Mouse (Mus musculus) cerebellum, adult 9-11 months (tissue): ENCODE measurements around the gene Cdh12.
"Not testable (repeated sequence)": the region's sequence is repeated elsewhere in the genome, so short reads cannot be mapped to it uniquely, and the experiment has no call there.

ENCODE experiments used
- DNase-seq: peaks from one replicate; pipeline ENCODE4 v3.0.0; 2022

Gene Cdh12

DNA sequence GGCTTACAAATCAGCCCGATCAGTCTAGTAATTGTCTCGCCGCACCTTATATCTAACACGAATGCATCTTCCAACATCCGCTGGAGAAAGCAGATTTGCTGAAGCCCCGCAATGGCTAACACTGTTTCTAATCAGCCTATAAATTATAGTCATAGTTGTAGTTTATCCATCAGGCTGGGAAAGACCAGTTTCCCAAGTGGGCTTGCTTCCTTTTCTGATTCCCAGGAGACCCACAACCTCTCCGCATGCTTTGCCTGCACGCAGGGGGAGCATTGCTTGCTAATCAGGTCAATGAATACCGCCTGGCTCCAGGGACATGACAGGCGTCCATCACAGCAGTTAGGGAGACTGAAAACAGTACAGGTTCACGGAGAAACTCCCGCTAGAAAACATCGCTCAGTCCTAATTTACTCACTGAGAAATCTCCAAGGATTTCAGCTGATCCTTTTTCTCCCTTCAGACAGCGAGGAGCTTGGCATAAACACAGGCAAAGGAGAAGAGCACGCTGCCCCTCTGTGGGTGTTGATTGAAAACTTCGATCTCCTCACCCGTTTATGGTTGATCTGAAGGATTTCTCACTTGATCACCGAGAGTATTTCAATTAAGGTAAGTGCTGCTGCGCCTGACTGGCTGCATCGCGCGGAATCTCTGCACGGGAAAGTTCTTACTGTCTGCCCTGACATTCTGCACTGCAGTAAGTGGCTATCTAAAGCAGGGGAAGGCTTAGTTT lies 662.0 kb downstream of the Cdh12 start:
- no peak for DNase-seq

DNA sequence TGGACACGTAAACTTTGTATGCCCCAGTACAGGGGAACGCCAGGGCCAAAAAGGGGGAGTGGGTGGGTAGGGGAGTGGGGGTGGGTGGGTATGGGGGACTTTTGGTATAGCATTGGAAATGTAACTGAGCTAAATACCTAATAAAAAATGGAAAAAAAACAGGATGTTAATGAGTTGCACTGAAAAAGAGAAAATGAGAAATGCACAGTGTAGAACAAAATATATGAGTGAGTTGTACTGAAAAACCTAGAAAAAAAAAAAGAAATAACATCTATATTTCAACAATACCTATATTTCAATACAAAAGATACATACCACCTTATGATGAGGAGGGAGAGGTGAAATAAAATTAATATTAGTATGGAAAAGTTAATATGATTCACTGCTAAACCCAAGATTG lies 665.7 kb downstream of the Cdh12 start:
- DNase-seq = not testable (repeated sequence)

DNA sequence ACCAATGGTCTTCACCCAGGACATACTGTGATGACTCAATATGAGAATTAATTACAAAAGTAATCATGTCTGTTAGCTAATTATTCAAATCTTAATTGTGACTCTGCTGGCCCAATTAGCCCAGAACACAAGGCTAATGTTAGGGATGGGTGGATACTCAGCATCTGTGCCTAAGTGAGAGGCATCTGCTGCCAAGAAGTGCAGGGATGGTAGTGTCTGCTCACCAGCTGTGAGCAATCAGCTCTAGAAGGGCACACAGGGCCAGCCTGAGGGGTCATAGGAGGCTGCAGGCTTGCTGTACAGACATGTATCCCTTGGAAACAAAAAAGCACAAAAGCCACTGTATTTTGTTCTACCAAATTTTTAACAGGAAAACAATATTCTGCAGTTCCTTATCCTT lies 681.6 kb downstream of the Cdh12 start:
- no peak for DNase-seq

DNA sequence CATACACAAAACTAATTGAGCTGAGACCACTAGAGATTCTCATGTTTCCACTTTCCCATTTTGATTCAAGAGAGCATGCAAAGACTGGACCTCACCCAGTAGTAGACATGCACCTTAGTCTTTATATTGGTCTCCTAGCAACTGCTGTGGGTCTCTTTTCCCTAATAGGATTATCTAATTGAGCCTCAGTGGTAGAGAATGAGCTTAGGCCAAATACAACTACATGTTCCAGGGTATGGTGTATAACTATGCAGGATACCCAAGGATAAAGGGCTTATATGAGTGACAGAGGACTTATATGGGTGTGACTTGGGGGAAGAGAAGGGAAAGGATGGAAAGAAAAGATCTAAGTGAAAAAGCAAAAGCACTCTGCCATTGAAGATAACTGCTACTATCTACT lies 683.9 kb downstream of the Cdh12 start:
- DNase-seq = no peak

DNA sequence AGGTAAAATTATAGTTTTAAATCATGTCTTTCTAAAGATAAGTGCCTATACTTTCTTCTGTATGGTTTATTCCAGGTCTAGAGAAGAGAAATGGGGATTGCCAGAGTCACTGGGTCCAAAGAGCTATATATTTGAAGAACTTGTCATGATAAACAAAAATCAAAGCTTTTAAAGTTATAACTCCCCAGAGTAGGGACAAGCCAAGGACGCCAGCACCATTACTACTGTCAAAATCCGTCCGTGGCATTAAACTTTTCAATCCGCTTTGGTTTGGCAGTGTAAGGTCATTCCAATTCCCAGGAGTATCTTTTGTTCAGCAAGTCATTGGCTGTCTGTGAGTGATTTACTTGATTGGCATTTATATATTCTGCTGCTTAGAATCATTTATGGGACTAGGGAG lies 697.8 kb downstream of the Cdh12 start:
- no peak for DNase-seq

DNA sequence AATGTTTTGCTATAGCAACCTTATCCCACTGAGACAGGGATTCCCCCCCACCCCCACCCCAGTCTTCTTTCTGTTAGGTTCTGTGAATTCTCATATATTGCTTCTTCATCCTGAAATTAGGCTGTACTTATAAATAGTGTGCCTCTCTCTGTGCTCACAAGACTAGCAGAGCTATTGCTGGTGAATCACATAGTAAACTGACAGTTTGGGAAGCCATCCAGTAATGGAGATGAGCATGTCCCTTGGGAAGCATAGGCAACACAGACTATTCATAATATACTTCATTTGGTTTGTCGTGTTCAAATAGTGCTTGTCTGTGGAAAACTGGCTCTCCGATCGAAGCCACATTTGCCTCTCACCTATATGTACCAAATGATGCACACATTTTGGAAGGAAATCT lies 704.5 kb downstream of the Cdh12 start:
- DNase-seq = no peak

DNA sequence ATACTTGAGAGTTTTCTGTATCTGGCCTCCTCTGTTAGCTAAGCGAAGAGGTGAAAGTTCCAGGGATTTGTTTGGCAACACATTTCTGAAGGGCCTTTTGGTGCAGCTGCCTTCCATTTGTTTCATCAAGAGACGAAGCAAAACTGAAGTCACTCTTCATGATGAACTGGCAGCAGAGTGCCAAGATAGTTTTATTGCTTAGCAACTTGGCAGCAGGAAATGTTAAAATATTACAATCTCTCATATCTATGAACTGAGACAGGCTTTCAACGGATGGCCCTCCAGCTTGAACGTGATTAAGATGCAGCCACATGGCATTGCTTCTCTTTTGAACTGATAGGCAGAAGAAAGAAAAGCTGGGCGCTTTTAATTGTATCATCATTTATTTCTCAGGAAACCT lies 730.7 kb downstream of the Cdh12 start:
- no peak for DNase-seq

DNA sequence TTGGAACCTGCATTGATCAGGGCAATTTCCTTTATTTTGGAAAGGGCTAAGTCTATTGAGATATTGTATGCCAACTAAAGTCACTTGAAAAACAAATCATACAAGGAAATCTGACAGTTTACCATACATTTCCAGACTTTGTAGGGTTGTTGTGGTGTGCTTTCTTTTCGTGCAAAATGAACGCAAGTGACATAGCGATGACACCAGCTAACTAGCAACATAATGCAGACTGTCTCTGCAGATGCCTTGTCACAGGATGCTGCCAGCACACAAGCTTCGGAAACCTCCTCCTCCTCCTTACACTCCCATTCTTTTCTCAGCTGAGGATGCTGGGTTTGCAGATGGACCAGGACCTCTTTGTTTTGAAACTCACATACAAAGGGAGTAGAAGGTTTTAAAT lies 731.1 kb downstream of the Cdh12 start:
- no peak for DNase-seq

DNA sequence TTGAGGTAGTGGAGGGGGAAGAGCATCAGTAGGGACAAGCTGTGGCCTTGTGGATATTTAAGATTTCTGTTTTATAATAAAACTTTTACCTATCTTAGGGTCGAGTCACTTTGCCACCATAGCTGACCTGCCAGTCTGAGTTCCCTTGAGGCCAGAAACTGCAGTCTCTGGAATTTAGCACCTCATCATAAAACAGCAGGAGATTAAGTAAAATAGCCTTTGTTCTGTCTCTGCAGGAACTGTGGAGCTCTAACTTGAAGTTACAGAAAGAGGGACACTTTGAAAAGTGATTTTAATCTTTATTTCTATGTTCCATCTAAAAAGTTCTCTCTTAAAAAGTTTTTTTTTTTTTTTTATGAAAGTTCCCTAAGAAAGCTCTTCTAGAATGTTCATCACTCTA lies 736.7 kb downstream of the Cdh12 start:
- no peak for DNase-seq

DNA sequence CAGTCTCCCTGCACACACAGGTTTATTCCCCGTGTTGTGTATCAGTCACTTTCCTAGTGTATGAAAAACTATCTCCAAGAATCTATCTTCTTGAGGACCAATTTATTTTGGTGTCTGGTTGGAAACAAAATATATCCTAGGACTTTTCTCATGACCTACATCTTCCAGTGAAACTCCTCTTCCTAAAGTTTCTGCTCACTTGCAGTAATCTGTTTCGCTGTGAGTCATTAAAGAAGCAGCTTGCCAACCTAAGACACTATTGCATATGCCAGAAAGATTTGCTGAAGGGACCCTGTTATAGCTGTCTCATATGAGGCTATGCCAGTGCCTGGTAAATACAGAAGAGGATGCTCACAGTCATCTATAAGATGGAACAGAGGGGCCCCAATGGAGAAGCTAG lies 761.0 kb downstream of the Cdh12 start:
- not testable (repeated sequence) for DNase-seq

DNA sequence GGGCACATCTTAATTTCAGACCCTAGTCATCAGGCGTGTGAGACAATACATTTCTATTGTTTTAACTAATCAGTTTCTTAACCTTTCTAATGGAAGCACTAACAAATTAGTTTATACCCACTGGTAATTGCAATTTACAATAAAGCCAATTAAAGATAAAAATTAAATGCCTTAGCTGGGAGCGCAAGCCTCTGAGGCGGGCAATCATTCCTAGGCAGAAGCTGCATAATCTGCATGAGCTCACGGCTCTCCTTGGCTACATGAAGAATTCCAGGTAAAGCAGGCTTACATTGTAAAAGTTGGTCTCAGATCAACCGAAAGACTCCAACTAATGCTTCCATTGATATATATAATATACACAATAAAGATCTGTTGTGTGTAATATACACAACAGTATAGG lies 773.9 kb downstream of the Cdh12 start:
- no peak for DNase-seq

DNA sequence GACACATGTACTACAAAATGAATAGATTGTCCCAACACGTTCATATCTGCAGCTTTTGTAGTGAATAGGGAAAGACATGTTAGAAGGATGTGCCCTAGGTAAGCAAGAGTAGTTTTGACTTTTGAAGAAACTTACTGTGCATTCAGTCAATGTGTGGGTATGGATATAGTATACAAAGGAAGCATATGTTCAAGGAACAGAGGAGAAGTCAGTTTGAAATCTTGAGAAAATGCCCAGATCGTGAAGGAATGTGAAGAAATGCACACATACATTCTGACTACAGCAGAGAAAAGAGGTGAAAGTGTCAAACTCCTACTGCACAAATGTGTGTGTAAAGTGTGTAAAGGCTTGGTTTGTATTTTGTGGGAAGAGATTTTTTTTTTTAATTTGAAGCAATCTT lies 812.3 kb downstream of the Cdh12 start:
- DNase-seq = no peak

DNA sequence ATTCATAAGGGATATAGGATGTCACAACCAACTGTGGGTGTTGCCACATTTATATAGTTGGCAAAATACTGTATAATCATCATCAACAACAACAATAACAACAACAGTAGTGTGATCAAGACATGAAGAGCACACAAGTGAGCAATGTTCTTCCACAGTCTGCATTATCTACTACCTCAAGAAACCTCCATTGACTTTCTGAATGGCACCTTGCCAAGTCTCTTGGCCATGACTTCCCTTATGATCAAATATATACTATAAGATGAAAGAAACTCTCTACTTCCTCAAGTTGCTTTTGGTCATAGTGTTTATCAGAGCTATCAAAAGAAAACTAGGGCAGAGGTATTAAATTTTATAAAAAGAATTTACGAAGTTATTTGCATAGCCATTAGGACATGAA lies 820.8 kb downstream of the Cdh12 start:
- no peak for DNase-seq

DNA sequence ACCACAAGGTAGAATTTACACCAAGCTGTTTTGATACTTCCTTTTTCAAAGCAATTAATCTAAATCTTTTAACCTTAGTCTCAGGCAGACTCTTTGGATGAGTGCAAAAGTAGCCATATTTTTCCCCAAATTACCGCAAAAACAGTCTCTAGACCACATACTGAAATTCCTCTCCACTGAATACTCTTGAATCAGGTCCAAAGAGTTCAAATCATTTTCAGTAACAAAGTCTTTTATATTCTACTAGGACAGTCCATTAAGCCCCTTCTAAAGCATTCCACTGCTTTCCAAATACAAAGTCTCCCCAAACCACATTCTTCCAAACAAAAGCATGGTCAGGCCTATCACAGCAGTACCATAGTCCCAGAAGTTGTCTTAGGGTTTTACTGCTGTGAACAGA lies 848.0 kb downstream of the Cdh12 start:
- DNase-seq = no peak

DNA sequence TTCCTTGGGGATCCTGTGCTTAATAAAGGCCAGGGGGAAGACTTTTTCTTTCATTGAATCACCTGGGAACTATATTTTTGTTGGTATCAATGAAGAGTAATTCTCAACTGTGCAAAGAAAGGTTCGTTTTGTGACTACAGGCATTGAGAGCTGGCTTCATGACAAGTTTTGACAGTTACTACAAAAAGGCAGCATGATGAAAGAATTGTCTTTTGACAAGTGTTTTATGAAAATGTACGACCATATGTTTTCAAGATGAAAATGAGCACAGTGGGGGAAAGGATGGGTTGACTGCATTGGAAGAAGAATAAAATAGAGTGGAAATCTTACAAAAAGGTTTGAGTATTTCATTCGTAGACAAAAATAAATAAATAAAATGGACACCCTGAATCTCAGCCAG lies 866.4 kb downstream of the Cdh12 start:
- DNase-seq = no peak

DNA sequence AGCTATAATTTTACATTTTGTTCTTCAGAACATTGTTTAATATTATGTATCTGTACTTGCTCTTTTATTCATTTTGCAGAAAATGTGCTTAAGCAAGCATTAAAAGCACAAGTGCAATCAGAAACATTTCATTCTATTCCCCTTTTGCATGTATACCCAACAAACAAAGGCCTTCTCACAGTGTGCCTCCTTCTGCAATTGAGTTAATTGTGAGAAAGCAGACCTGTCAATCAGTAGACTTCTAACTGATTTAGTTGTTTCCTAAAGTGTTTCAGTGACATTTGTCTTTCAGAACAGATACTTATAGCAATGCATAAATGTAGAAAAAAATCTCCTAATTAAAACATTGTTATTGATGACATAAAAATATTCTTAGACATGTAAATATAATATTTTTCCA lies 894.8 kb downstream of the Cdh12 start:
- DNase-seq = no peak

DNA sequence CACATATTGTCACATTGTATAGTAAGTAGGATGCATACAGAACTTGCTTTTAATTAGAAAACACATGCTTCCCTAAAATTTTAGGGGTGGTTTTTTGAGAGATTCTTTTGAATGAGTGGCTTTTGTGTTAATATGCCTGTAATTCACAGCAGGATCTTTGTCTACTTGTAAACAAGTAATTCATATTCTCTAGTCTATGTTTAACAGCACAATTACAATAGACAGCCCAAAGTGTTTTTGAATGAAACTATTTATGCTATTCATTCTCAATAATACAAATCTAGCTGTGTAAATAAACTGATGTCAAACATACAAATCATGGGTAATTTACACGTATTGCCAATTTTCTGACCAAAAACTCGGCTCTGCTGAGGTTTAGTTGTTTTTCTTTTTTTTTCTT lies 895.3 kb downstream of the Cdh12 start:
- no peak for DNase-seq

DNA sequence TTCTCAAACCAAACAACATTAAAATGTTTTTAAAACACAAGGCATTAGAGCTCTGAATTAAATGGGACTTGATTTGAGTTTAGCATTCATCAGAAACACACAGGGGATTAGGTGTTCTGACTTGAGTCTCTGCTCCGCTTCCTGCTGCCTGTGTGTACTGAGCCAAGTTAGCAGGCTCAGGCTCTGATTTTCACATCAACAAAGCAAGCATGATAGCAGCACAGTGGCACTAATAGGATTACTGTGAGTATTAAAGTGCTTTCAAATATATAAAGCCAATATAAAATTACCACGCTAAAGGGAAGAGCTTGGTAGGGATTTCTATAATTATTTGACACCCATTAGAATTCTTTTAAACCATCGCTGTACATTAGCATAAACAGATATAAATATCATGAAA lies 895.7 kb downstream of the Cdh12 start:
- no peak for DNase-seq

DNA sequence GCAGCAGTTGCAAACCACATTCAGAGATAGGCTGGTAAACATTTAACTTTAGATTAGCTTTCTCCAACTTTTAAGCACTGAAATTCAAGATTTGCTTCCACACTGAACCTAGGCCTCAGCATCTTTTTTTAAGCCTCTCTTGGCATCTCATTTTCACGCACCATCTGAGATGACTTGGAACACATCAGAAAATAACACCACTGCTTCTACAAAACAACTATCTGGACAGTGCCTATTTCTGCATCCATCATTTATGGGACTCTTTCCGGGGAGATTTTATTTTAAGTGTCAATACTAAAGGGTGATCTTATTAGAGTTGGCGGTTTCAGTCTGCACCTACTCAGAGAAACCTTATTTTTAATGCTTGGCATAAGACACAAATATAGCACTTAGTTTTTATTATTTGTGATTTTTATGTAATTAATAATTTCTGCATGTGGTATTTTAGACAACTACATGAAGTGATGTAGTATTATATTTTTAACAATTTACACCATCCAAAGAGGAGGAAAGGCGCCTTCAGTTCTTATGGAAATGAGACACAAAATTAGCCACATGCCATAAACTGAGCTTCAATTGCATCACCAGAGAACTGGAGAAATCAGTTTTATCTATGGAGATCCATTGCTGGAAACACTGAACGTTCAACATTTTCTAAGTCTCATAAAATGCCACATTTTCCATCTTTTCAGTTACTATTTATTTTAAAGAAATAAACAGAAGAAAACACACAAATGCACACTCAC lies 906.5 kb downstream of the Cdh12 start:
- DNase-seq = no peak

DNA sequence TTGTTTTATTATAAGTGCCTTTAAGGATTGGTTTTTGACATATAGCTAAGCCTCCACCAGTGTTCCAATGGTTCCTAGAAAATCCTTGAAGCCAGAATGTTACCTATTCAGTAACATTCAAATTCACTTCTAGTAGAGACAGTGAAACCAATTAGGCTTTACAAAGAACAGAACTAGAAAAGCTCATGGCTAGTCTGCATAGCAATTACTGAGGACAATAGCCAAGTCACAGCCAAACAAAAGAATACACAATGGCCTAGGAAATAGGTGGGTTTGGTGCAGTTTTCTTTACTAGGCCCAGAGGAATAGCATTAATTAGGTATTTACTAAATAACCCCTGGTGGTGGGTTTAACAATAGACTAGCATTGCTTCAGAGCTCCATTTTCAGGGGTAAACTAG lies 917.3 kb downstream of the Cdh12 start:
- DNase-seq = no peak

DNA sequence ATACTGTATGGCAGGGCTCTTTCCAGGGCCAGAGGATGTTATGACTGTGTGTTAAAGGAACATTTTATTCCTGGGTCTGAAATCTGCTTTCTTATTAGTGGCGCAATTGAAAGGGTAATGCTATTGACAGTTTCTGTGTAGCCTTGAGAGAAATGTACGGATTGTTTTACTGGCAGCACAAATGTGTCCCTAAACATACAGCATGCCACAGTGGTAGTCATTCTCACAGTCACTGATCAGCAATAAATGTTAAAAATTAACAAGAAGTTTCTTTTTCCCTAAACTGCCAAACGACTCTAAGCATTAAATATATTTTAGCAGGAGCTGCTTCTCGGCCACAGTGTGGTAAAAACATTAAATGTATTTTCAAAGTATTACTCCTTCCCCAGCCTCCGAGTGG lies 926.4 kb downstream of the Cdh12 start:
- DNase-seq = no peak

DNA sequence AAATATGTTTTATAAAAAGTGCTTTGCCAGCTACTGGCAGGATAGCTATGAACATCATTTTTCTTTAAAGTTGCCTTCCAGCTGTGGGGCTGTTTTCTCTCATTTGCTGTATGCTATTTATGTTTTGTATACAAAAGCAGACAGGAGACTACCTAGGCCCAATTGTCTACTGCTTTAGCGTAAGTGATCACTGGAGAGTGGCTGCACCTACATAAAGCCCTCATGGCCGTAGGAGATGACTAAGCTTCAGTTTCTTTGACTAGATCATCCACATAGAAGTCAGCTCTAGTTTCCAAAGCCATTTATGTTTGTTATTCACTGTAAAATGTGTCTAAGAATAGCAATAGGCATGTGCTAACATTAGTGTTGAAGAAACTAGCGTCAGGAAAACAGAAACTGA lies 926.8 kb downstream of the Cdh12 start:
- DNase-seq = no peak

DNA sequence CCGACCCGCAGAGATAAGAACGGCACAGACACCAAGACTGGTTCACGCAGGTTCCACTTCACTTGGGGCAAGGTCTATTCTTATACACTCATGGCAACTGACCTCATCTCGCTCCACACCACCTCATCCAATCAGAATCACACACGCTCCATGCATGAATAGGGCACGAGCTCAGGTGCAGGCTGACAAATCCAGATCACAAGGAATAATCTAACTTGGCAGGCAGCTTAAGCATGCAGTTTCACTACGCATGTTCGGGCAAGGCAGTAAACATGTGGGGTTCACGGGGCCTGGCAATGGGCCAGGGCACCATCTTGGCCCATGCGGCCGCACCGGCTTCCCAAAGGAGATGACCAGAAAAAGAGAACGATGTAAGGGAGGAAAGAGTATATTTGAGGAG lies 942.4 kb downstream of the Cdh12 start:
- peak; percentile 4 for DNase-seq

DNA sequence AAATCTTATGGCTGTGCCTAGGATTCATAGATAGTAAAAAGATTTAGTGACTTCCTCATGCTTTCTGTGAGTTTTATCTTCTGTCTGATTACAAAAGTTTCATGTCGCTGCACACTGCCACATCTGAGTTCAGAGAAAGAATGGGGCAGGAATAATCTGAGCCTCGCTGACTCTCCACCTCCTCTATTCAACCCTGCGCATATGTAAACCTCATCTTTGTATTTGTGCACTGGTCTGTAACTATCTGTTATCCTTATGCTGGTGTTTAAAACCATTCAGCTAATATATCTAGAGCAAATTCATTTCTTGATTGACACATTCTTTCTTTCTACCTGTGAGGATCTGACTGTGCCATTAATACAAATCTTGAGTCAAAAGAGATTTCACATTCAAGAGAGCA lies 944.0 kb downstream of the Cdh12 start:
- DNase-seq = no peak

DNA sequence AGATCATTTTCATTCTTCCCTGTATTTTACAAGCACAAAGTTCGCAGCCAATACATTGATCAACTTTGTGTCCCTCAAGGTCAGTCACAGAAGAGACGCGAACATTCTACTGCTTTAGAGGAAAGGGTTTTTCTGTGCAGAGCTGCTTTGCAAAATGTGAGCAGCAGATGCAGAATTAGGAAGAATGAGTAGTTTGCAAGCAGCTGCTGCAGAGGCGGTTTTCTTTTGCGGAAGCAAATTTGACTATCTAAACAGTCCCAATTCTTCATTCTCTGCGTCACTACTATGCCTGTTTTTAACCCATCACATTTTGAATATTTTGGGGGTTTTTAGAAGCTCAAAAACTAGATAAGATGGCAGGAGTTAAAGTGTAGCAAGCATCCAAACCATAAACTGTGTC lies 956.1 kb downstream of the Cdh12 start:
- no peak for DNase-seq
